Mouse (Mus musculus) embryo, embryonic 11.5 days (tissue): ENCODE measurements around the gene Cideb.

ENCODE experiments used
- DNase-seq: peaks from one replicate; pipeline ENCODE4 v3.0.0-alpha.2; 2012; ENCODE audit warnings: low read depth, low spot score

Gene Cideb

DNA sequence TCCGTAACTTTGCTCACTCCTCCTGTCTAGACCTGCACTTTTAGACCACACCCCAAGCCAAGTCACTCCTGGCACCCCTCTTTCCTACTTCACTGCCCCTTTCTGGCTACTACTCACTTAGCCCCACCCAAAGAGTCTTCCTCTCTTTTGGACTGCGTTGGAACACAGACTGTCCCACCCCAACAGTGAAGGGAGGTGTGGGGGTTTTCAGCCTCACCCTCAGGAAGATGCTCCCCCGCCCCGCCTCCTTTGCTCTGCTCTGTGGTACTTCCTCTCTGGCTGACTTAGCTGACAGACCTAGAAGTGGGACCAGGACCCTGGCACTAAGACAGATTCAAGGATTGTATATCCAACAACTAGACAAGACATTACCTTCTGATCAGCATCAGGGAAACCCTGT lies 7.4 kb upstream of the Cideb start, which contains the start of gene Ltb4r1:
TSS of gene Ltb4r1 (plus strand) at position 267 of the 400 bp plus-strand sequence.
- no peak for DNase-seq

DNA sequence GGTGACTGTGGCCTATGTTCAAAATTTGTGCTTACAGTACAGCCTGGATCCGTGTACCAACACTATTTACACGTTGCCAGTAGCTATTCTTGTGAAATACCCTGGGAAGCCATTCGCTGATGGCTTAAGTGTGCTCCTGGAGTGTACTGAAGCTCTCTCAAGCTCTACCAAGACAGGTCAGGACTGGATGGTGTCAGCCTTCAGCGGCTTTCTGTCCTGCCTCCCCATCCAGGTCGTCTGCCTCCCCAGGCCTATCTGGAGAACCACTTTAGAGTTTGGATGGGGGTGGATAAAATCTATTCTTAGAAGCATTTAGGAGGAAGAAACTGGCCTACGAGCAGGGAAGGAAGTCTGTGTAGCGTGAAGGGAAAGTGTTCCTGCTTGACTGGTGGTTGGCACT lies 4.9 kb upstream of the Cideb start:
- no peak for DNase-seq

- DNase-seq = no peak
Measured at GRCm38 (mm10) chr14:55762001-55762821, 4.0 kb upstream of the Cideb start.

DNA sequence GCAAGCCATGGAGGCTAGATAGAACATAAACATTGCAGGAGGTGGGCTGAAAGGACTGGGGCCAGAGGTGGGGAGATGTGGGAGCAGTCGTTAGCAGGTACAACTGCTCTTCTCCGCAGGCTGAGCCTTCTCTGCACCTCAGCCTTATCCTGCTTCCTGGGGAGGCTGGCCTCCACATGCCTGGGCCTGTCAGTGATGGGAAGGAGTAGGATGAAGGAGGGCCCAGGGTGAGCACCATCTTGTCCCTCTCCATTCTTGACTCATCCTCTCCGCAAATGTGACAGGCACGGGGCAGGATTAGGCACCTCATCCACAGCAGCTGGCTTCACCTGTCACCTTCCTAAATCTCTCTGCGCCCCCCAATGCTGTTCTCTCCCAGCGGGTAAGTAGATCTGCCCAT lies 2.9 kb upstream of the Cideb start, which contains the start of gene Ltb4r2:
TSS of gene Ltb4r2 (plus strand) at position 266 of the 400 bp plus-strand sequence.
- DNase-seq = no peak

- peak; percentile 61 for DNase-seq
Measured at GRCm38 (mm10) chr14:55760156-55760555, 1.9 kb upstream of the Cideb start.

DNA sequence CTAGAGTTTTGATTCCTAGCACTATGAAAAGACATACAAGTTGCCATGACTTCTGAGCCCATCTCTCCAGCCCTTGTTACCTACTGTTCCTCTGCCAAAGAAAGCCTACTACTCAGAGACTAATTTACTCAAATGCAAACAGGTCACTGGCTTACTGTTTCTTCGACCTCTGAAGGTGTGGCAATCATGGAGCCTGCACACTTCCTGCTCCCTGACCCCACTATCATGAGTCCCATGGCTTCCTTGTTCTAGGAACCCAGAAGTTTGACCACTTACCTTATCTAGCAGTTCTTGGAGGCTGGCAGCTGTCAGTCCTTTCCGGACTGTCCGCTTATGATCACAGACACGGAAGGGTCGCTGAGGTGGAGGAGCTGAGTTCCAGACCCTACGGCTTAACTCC lies 692 bp downstream of the Cideb start:
- no peak for DNase-seq

GRCm38 (mm10) chr14:55747051-55747847 lies 11.0 kb downstream of the Cideb start:
- DNase-seq = no peak

- no peak for DNase-seq
Measured at GRCm38 (mm10) chr14:55745861-55746237, 12.4 kb downstream of the Cideb start.

GRCm38 (mm10) chr14:55745180-55745860 lies 12.9 kb downstream of the Cideb start, which contains the start of the genes Dhrs1 and Nop9:
TSS of gene Dhrs1 (minus strand) at chr14:55745690.
TSS of gene Nop9 (plus strand) at chr14:55745693.
- peak; percentile 82 for DNase-seq

DNA sequence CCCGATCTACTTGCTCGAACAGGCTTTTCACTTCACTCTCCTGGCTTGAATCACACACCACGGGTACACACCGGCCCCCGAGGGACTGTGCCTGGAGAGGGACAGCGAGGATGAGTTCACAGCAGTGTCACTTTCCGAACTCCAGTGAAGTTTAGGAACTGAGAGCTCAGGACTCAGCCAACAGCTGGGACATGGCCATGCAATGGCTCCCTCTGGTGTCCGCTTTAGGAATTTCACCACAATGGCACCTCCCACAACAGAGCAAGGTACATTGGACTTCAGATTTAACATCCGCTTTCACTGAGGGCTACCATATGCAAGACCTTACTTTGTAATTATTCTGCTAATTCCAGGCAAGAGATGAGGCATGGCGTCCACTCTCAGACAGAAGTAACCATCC lies 14.5 kb downstream of the Cideb start:
- DNase-seq = peak; percentile 80

DNA sequence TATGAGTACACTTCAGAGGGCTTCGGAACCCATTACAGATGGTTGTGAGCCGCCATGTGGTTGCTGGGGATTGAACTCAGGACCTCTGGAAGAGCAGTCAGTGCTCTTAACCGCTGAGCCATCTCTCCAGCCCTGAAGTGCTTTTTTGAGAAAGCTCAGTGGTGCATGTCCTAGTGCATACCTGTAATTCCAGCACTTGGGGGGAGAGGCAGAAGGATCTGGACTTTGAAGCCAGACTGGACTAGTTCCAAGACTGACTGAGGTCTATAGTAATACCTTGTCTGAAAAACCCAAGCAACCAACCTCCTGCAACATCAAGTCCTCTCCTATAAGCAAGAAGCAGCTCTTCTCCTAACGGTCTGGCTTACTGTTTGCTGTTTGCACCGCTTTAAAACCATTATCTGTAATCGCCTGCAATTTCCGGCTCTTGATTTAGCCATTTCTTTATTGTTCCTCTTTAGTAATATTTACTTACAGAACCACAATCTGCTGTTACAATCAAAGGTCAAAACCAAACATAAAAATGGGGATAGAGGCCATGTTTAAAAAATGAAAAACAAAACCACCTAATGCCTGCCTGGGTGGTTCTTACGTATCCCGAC lies 21.1 kb downstream of the Cideb start:
- no peak for DNase-seq

DNA sequence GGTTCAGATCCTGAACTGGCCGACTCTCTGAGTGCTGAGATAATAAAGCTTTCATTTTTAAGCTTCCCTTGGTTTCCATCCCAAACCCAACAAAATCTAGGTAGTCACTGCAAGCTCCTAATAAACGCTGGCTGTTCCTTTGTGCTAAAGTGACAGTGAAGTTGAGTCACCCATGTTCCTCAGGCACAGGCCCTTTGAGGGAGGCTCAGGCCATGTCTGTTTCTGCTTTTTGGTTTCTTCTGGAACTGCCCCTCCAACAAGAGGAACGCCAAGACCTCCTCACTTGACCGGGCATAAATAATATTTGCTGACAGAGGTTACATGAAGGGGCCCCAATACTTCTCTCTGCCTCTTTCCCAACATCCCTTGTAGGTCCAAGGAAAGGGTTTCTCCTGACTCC lies 22.5 kb downstream of the Cideb start:
- no peak for DNase-seq

GRCm38 (mm10) chr14:55735334-55735733 lies 22.9 kb downstream of the Cideb start:
- DNase-seq = no peak

GRCm38 (mm10) chr14:55734869-55735268 lies 23.4 kb downstream of the Cideb start:
- DNase-seq = no peak

DNA sequence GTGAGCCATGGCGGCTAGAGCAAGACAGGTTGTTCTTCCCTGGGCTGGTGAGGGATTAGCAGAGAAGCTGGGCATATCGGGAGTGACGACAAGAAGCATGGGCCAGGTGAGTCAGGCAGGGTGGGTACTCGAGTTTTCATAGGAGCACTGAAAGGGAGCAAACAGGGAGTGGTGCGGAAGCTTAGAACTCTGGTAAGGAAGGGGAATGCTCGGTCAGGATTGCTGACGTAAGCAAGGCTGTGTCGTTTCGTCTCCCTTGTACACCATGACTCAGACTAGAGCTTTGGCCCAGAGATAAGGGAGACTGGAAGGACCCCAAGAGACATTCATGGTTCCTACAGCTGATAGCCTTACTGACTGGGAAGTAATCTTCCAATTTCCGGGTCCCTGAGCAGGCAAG lies 24.4 kb downstream of the Cideb start:
- no peak for DNase-seq

DNA sequence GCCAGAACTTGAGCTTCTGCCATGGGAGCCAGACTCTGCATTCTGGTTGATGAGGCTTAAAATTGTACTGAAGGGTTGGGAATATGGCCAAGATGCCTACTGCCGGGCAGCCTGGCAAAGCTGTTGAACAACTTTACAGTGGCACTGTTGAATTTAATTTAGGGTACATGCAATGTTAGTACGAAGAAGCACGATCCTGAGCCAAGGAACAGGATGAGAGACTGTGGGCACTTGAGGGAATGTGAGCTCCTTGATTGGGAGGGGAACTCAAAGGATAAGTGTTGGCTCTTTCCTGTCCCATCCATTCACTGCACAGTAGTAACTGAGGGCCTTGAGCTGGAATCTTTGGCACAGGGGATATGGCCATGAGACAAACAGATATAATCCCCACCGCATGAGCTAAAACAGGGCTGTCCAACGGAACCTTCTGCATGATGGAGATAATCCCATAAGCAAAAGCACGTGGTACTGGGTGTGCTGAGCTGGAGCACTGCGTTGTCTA lies 27.7 kb downstream of the Cideb start:
- no peak for DNase-seq

GRCm38 (mm10) chr14:55730116-55730515 lies 28.1 kb downstream of the Cideb start:
- DNase-seq = no peak

DNA sequence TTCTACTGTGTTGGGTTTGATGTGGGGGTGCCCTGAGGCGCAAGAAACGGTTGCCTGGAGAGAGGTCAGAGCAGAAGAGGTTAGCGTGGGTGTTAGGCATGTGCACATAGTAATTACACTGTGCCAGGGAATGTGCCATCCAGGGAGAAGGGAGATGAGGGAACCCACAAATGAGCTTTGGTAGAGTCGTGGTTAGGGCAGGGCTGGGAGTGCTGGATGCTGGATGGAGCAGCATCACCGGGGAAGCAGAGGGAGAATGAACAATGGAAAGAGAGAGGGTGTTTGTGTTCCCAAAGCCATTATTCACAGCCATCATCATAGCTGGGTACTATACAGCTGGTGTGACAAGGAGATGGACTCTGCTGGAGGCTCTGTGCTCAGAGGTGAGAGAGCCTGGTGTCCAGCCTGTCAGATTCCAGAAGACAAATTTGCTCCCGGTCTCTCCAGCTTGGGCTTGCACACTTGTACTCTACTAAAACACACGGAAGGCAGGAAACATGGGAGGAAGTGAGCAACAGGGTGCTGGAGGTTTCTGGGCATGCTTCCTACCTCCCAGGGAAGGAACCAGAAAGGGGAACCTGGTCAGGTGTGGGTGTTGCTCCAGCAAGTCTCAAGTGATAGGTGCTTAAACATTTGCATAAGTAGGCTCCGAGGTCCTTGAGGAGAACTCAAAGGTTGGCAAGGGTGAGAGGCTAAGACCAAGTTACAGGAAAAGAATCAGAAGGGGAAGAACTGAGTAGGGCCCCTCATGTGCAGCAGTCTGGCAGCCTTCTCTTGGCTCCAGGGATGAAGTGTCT lies 30.2 kb downstream of the Cideb start:
- no peak for DNase-seq

DNA sequence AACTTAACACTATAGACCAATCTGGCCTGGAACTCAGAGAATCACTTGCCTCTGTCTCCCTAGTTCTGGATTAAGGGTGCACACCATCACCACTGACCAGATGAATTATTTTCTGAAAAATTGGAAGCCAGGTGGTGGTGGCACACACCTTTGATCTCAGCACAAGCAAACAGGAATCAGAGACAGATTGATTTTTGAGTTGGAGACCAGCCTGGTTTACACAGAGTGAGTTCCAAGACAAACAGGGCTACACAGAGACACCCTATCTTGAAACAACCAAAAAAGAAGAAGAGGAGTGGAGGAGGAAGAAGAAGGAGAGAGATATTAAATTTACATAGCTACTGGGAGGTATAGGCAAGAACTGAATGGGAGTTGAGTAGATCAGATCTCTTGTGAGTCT lies 32.0 kb downstream of the Cideb start:
- no peak for DNase-seq

GRCm38 (mm10) chr14:55724411-55724871 lies 33.8 kb downstream of the Cideb start:
- no peak for DNase-seq
